Mouse (Mus musculus): ENCODE results near the gene Ifitm7. TPM values are rescaled to one million over a fixed set of nuclear protein-coding genes. Genes with fewer than 3 reads are reported as not detected.
"Not testable (repeated sequence)": the region's sequence is repeated elsewhere in the genome, so short reads cannot be mapped to it uniquely, and the experiment has no call there.

Gene Ifitm7
- polyA plus RNA-seq, 1 experiment, result not detected

GRCm38 (mm10) chr16:13992518-13993248 is 6.0 kb upstream of the Ifitm7 start:
- Histone ChIP-seq H3K27ac (ENCODE audit: insufficient read depth, low read depth, low read length) (peak overlapping the region; percentile 24; the same call in 1 of the 2 replicates), H3K4me3 (ENCODE audit: insufficient read depth, low read depth, low read length) (no peak overlapping the region), H3K4me1 (ENCODE audit: control insufficient read depth, insufficient read depth, low read length) (peaks cover 3% of the 10 kb centered on the region; the same call in 1 of the 2 replicates)
- WGBS, result 64% methylated on average over 11 of the region's 11 CpGs
- TF ChIP-seq CTCF (IDR thresholded peaks at IDR 0.05; ENCODE audit: insufficient read depth, low read depth, low read length) (no peak), POLR2A (IDR thresholded peaks at IDR 0.05; ENCODE audit: insufficient read depth, low read depth, low read length) (no peak)

DNA sequence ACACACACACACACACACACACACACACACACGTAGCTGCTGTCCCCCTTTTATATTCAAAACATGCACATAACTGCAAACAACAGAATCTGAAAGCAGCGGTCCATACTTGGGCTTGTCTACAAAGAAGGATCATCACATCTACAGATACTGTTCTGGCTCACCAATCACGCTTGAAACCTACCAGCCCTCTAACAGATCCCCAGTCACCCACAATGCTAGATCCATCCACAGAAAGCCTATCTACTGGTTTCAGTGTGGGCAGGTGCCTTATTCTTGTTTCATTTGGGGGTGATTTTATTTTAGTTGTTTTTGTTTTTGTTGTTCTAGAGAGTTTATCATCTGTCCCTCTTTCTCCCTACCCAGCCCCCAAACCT is 503 bp downstream of the Ifitm7 start:
- no peak for TF ChIP-seq POLR2A (IDR thresholded peaks at IDR 0.05; ENCODE audit: insufficient read depth, low read depth, low read length)
- TF ChIP-seq CTCF (IDR thresholded peaks at IDR 0.05; ENCODE audit: insufficient read depth, low read depth, low read length), result no peak
- no peaks in the 10 kb centered on the region for H3K4me1 ChIP-seq (ENCODE audit: control insufficient read depth, insufficient read depth, low read length)
- peak overlapping the region; percentile 73 for H3K27ac ChIP-seq (ENCODE audit: insufficient read depth, low read depth, low read length)
- H3K4me3 ChIP-seq (ENCODE audit: insufficient read depth, low read depth, low read length), result peak overlapping the region; percentile 94
- WGBS, result 28% methylated on average over 3 of the region's 3 CpGs

DNA sequence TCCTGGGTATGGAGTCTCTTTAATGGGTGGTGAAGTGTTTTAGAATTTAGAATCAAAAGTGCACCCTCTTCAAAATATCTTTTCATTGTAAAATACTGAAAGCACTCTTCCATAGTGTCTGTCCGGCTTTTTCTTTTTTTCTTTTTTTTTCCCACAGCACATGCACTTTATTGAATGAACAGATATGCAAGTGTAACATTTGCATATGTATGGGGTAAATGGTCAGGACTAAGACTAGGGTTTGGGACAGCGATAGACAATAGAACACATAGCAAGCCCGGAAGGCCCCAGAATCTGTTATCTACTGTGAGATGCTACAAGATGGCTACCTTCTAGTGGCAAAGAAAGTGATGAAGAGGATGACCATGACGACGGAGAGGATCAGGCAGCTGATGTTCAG is 3.5 kb downstream of the Ifitm7 start:
- Histone ChIP-seq H3K27ac (ENCODE audit: insufficient read depth, low read depth, low read length) (no peak overlapping the region), H3K4me3 (ENCODE audit: insufficient read depth, low read depth, low read length) (no peak overlapping the region), H3K4me1 (ENCODE audit: control insufficient read depth, insufficient read depth, low read length) (no peaks in the 10 kb centered on the region)
- 83% methylated on average over 5 of the region's 5 CpGs for WGBS
- TF ChIP-seq CTCF (IDR thresholded peaks at IDR 0.05; ENCODE audit: insufficient read depth, low read depth, low read length) (no peak), POLR2A (IDR thresholded peaks at IDR 0.05; ENCODE audit: insufficient read depth, low read depth, low read length) (no peak)

- H3K4me3 ChIP-seq (ENCODE audit: insufficient read depth, low read depth, low read length); H3K4me1 ChIP-seq (ENCODE audit: control insufficient read depth, insufficient read depth, low read length); H3K27ac ChIP-seq (ENCODE audit: insufficient read depth, low read depth, low read length): not testable (repeated sequence)
- WGBS, result 74% methylated on average over 3 of the region's 3 CpGs
Observed at GRCm38 (mm10) chr16:13981726-13982125, 5.0 kb downstream of the Ifitm7 start.

GRCm38 (mm10) chr16:13977026-13977425 is 9.7 kb downstream of the Ifitm7 start:
- H3K27ac ChIP-seq (ENCODE audit: insufficient read depth, low read depth, low read length); H3K4me3 ChIP-seq (ENCODE audit: insufficient read depth, low read depth, low read length); H3K4me1 ChIP-seq (ENCODE audit: control insufficient read depth, insufficient read depth, low read length): not testable (repeated sequence)
- WGBS, result 67% methylated on average over 1 of the region's 1 CpGs

DNA sequence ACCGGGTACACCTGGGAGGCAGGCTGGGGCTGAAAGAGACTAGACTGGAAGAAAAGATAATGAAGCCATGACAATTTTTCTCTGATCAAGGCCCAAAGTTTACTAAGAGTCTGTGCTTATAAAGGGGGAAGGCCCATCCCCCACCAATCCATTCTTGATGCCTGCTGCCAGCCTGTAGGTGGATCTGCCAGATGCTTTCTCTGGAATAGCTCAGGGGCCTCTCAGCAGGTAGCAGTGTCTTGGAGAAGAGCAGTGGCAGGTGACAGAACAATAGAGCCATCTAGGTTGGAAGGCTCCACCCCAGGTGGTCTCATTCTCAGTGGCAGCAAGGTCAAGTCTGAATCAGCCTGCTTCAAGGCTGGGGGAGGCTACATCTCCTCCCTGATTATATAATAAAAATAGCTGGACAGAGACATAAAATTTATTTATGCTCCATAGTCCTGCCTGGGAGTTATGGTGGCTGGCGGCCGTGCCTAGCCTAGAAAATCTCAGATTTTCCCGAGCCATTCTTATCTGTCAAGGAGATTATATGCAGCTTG is 10.3 kb downstream of the Ifitm7 start:
- not testable (repeated sequence) for H3K4me3 ChIP-seq (ENCODE audit: insufficient read depth, low read depth, low read length); H3K27ac ChIP-seq (ENCODE audit: insufficient read depth, low read depth, low read length); H3K4me1 ChIP-seq (ENCODE audit: control insufficient read depth, insufficient read depth, low read length)
- 83% methylated on average over 4 of the region's 4 CpGs for WGBS

DNA sequence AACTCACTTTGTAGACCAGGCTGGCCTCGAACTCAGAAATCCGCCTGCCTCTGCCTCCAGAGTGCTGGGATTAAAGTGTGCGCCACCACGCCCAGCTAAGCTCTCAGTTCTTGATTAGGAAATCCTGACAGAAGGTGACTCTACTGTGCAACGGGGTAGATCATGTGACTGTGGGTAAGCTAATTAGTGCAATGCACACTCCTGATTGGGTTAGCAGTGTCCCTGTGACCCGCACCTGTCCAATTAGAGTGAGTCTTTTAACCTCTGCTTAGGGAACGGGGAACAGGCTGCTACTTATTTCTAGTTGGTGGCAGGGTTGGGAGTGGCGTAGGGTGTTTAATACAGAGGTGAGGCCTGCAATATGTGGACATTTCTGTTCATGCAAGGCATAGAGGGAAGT is 14.6 kb downstream of the Ifitm7 start:
- TF ChIP-seq CTCF (IDR thresholded peaks at IDR 0.05; ENCODE audit: insufficient read depth, low read depth, low read length) (no peak), POLR2A (IDR thresholded peaks at IDR 0.05; ENCODE audit: insufficient read depth, low read depth, low read length) (no peak)

DNA sequence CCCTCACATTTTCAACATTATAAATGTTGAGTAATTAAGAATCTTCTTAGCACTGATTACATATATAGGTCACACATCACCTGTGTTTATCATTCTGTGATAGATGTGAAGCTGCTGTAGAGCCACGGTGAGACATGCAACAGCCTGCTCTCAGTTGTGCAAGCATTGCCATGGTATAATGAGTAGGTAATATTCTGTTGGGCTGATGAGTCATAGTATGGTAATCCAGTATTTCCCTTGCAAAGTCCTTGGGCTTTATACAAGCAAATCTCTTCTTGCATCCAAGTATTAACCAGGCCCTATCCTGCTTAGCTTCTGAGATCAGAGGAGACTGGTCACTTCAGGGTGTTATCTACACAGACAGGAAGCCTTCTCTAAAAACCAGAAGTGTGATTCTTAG is 17.6 kb downstream of the Ifitm7 start:
- Histone ChIP-seq H3K27ac (ENCODE audit: insufficient read depth, low read depth, low read length) (no peak overlapping the region), H3K4me3 (ENCODE audit: insufficient read depth, low read depth, low read length) (no peak overlapping the region), H3K4me1 (ENCODE audit: control insufficient read depth, insufficient read depth, low read length) (no peaks in the 10 kb centered on the region)
- WGBS, result 50% methylated on average over 1 of the region's 1 CpGs
- no peak for TF ChIP-seq POLR2A (IDR thresholded peaks at IDR 0.05; ENCODE audit: insufficient read depth, low read depth, low read length)
- TF ChIP-seq CTCF (IDR thresholded peaks at IDR 0.05; ENCODE audit: insufficient read depth, low read depth, low read length), result no peak

More for the DNA sequence above, 14.6 kb downstream of the Ifitm7 start:
- WGBS, result 93% methylated on average over 8 of the region's 8 CpGs
- H3K4me3 ChIP-seq (ENCODE audit: insufficient read depth, low read depth, low read length), result no peak overlapping the region
- no peak overlapping the region for H3K27ac ChIP-seq (ENCODE audit: insufficient read depth, low read depth, low read length)
- H3K4me1 ChIP-seq (ENCODE audit: control insufficient read depth, insufficient read depth, low read length), result no peaks in the 10 kb centered on the region

DNA sequence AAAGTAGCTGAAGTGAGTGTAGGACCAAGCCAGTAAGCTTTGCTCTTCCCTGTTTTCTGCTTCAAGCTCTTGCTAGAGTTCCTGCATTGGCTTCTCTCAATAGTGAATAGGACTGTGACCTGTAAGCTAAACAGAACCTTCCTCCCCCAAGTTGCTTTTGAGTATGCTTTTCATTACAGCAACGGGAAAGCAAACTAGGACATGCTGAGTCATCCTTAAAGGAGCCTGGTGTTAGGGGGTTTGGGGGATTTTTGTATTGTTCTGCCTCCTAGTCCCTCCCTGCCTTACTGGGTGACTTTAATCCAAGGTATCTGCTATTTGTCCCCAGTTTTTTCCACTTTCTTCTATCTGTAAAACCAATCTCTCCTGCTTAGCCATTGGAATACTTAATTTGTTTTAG is 24.6 kb downstream of the Ifitm7 start:
- H3K27ac ChIP-seq (ENCODE audit: insufficient read depth, low read depth, low read length), result no peak overlapping the region
- TF ChIP-seq POLR2A (IDR thresholded peaks at IDR 0.05; ENCODE audit: insufficient read depth, low read depth, low read length), result no peak
- no peak for TF ChIP-seq CTCF (IDR thresholded peaks at IDR 0.05; ENCODE audit: insufficient read depth, low read depth, low read length)
- H3K4me3 ChIP-seq (ENCODE audit: insufficient read depth, low read depth, low read length), result no peak overlapping the region
- WGBS, result 6% methylated on average over 1 of the region's 1 CpGs
- H3K4me1 ChIP-seq (ENCODE audit: control insufficient read depth, insufficient read depth, low read length), result no peaks in the 10 kb centered on the region

- no peaks in the 10 kb centered on the region for H3K4me1 ChIP-seq (ENCODE audit: control insufficient read depth, insufficient read depth, low read length)
- no peak for TF ChIP-seq CTCF (IDR thresholded peaks at IDR 0.05; ENCODE audit: insufficient read depth, low read depth, low read length)
- no peak for TF ChIP-seq POLR2A (IDR thresholded peaks at IDR 0.05; ENCODE audit: insufficient read depth, low read depth, low read length)
- no peak overlapping the region for H3K4me3 ChIP-seq (ENCODE audit: insufficient read depth, low read depth, low read length)
- WGBS, result 77% methylated on average over 3 of the region's 3 CpGs
- H3K27ac ChIP-seq (ENCODE audit: insufficient read depth, low read depth, low read length), result no peak overlapping the region
Observed at GRCm38 (mm10) chr16:13951245-13951644, 35.4 kb downstream of the Ifitm7 start.

All from olfactory bulb, adult 2 months (tissue).